7 mouse cellular contexts compared by ENCODE assay signal in the genomic region with DNA sequence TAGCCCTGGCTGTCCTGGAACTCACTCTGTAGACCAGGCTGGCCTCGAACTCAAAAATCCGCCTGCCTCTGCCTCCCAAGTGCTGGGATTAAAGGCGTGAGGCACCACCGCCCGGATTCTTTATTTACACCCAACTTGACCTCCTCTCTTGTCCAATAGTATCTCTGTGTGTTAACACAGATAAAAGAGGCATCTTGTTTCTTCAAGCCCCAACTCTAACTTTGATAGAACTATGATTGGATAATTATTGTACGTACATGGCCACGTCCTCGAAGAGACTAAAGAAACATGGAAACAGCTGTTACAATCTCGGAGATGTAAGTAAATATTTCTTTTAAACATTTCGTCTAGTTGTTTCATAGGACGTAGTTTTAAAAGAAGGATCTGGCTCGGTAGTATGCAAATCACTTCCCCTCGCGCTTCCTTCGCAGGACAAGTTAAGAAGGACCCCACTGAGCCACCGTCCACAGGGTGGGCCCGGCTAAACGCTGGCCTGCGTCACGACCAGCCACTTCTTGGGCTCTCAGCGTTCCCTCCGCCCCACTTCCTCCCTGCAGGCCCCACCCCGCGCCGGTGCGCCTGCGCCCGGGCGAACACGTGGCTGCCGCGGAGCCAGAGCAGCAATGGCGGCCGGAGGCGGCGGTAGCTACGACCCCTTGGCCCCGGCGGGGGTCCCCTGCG. TPM values are rescaled to one million over a fixed set of nuclear protein-coding genes. Genes with fewer than 3 reads are reported as not detected.
A peak's percentile ranks its signal among the peaks of the same experiment; 100 is the strongest.
DNase-seq lines count a peak whose midpoint lies in the region; ATAC-seq and TF ChIP-seq lines count a peak whose summit lies in the region.

A gene (plus strand): TSS at position 258 of the 681 bp plus-strand sequence.

- no peaks in the 10 kb centered on the region for H3K4me1 ChIP-seq in intestine, postnatal 0 days (replicated peaks; ENCODE audit: control insufficient read depth, insufficient read depth, low read length)
- H3K4me1 ChIP-seq in midbrain, embryonic 12.5 days = peaks cover 18% of the 10 kb centered on the region
- H3K4me1 ChIP-seq in small intestine, adult 2 months (ENCODE audit: control insufficient read depth, insufficient read depth, insufficient read length, low read length) = peaks cover 3% of the 10 kb centered on the region; the same call in 1 of the 2 replicates

- H3K9me3 ChIP-seq in intestine, postnatal 0 days (ENCODE audit: control insufficient read depth) = no peaks in the 10 kb centered on the region
- no peaks in the 10 kb centered on the region for H3K9me3 ChIP-seq in midbrain, embryonic 12.5 days

- peak; percentile 100 for ATAC-seq in intestine, postnatal 0 days
- ATAC-seq in midbrain, embryonic 12.5 days (ENCODE audit: low FRiP score, low read depth) = peak; percentile 100

- WGBS in intestine, postnatal 0 days = 5% methylated on average over 40 of the region's 40 CpGs
- WGBS in midbrain, embryonic 12.5 days = 6% methylated on average over 40 of the region's 40 CpGs
- WGBS in small intestine, adult 2 months = 5% methylated on average over 40 of the region's 40 CpGs

- peak within 1 kb of the TSS; percentile 89 for H3K9ac ChIP-seq in intestine, postnatal 0 days (ENCODE audit: low read depth, low read length)
- peak within 1 kb of the TSS; percentile 86 for H3K9ac ChIP-seq in midbrain, embryonic 12.5 days (replicated peaks)

- intact Hi-C loops in left cerebral cortex, postnatal 4 days (cut with DNase I) = no loop called here

- peak within 1 kb of the TSS; percentile 97 for H3K4me3 ChIP-seq in intestine, postnatal 0 days (ENCODE audit: low read depth, low read length)
- H3K4me3 ChIP-seq in midbrain, embryonic 12.5 days = peak within 1 kb of the TSS; percentile 93
- H3K4me3 ChIP-seq in small intestine, adult 2 months (ENCODE audit: low read depth, low read length) = peak within 1 kb of the TSS; percentile 83

- peak; percentile 76 for TF ChIP-seq POLR2A in small intestine, adult 2 months (IDR thresholded peaks at IDR 0.05; ENCODE audit: low read depth, low read length)

- H3K4me2 ChIP-seq in intestine, postnatal 0 days (replicated peaks; ENCODE audit: low read depth) = peak within 1 kb of the TSS; percentile 88
- H3K4me2 ChIP-seq in midbrain, embryonic 12.5 days (replicated peaks) = peak within 1 kb of the TSS; percentile 80

- H3K27me3 ChIP-seq in intestine, postnatal 0 days (replicated peaks; ENCODE audit: control insufficient read depth, insufficient read depth, low read length) = no peaks in the 10 kb centered on the region
- no peaks in the 10 kb centered on the region for H3K27me3 ChIP-seq in midbrain, embryonic 12.5 days
- H3K27me3 ChIP-seq in small intestine, adult 2 months (ENCODE audit: control insufficient read depth, insufficient read depth, low read length) = no peaks in the 10 kb centered on the region

- TF ChIP-seq CTCF in intestine, postnatal 0 days (IDR thresholded peaks at IDR 0.05; ENCODE audit: low read depth) = 0 out of 2 replicates have a peak, but pooled peaks have one; percentile 6
- no peak for TF ChIP-seq CTCF in small intestine, adult 2 months (IDR thresholded peaks at IDR 0.05; ENCODE audit: extremely low read depth, insufficient read length, insufficient replicate concordance, low read depth, low read length)

- no peaks in the 10 kb centered on the region for H3K36me3 ChIP-seq in intestine, postnatal 0 days (ENCODE audit: control insufficient read depth, insufficient read depth)
- peaks cover 8% of the 10 kb centered on the region; the same call in 1 of the 2 replicates for H3K36me3 ChIP-seq in midbrain, embryonic 12.5 days
- no peaks in the 10 kb centered on the region; the same call in 1 of the 2 replicates for H3K36me3 ChIP-seq in small intestine, adult 2 months (ENCODE audit: control insufficient read depth, insufficient read depth, low read length)

- DNase-seq in adrenal gland, adult 8-10 months = peak; percentile 96
- DNase-seq in embryo, embryonic 9.5 days (ENCODE audit: extremely low spot score) = peak; percentile 96
- peak; percentile 94 to 95 for DNase-seq in gastrocnemius, postnatal 4 days (ENCODE audit: low spot score in 2 of 2)
- peak; percentile 97 for DNase-seq in left cerebral cortex, postnatal 4 days

- peak within 1 kb of the TSS; percentile 68 for H3K27ac ChIP-seq in intestine, postnatal 0 days (ENCODE audit: low read depth, low read length)
- H3K27ac ChIP-seq in midbrain, embryonic 12.5 days (replicated peaks) = peak within 1 kb of the TSS; percentile 56
- peak within 1 kb of the TSS; percentile 2; the same call in 1 of the 2 replicates for H3K27ac ChIP-seq in small intestine, adult 2 months (ENCODE audit: insufficient read depth, low read depth, low read length)

RNA-seq across cellular contexts. Expression of the gene that starts here (rescaled TPM):
- total RNA-seq in adrenal gland, adult 8-10 months (2022) = 10 to 100 TPM; 41.7 to 62.5 (median 54.4) TPM
- total RNA-seq in gastrocnemius, postnatal 4 days (2021) = 10 to 100 TPM; 34.9 to 39.8 TPM
- 22.8 and 26.5 TPM in 2 replicates for polyA plus RNA-seq in intestine, postnatal 0 days (2015; fragmentation: Nextera tagmentation; extraction: Ambion mirVana)
- 10 to 100 TPM; 50.1 to 53.6 TPM for total RNA-seq in left cerebral cortex, postnatal 4 days (2021)
- 71.6 and 71.7 TPM in 2 replicates for polyA plus RNA-seq in midbrain, embryonic 12.5 days (2016; fragmentation: Nextera tagmentation; extraction: Ambion mirVana)
- polyA plus RNA-seq in small intestine, adult 2 months (2012; rRNA removed) = 1.4 and 2.8 TPM in 2 replicates

Comparison
In these comparisons a context has a peak if more than half of its experiments do, and no peak if none do; other contexts are left out.
1. Peak in every context shown above with its lines: DNase-seq, ATAC-seq, H3K4me3 ChIP-seq and H3K27ac ChIP-seq.
2. H3K27ac ChIP-seq: peak in every context shown above with its lines; median percentile 68 in intestine, postnatal 0 days; 56 in midbrain, embryonic 12.5 days; 2 in small intestine, adult 2 months.